Mouse (Mus musculus): ENCODE results near the gene Celf1.
A peak's percentile ranks its signal among the peaks of the same experiment; 100 is the strongest.
"Not testable (repeated sequence)": the region's sequence is repeated elsewhere in the genome, so short reads cannot be mapped to it uniquely, and the experiment has no call there.

Celf1 gene

DNA sequence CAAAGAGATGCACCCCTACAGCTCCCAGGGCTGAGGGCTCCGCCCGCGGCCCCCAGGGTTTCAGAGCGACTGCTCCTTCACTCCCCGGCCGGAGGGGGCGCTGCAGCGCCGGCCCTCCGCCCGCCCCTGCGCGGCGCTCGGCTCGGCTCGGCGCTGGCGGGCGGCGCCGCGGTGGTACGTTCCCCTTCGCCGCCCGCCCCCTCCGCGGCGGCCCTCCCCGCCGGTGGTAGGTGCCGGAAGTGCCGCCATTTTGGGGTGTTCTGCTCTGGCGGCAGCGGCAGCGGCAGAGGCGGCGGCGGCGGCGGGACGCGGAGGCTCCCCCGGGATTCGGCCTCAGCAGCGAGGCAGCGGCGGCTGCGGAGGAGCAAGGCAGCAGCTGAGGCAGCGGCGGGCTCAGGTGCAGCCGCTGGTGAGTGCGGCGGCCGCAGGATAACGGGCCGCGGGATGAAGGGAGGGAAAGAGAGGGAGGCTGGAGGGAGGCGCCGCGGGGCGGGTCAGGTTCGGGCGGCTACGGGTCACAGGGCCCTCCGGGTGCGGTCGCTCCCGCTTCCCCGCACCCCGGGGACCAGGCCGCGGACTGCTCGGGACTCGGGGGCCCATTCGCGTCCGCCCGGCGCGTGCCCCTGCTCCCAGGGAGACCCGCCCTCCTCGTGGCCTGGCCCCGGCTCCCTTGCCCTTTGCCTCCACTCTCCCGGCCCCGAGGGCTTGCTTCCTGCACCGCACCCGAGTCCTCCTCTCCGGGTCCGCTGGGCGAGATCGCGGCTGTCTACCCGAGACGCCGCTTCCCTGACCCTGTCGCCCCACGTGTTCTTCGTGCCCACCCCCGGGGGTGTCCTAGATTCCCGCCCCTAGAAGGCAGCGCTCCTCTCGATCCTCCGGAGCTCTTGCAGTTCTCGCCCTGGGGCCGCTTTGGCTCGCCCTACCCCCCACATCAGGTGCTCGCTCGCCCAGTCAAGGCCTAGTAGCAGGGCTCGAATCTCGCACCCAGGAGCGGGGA is at the start of gene Celf1:
Gene Celf1 (plus strand): TSS at position 150 of the 997 bp plus-strand sequence.
- DNase-seq (ENCODE audit: low spot score), result peak; percentile 85

DNA sequence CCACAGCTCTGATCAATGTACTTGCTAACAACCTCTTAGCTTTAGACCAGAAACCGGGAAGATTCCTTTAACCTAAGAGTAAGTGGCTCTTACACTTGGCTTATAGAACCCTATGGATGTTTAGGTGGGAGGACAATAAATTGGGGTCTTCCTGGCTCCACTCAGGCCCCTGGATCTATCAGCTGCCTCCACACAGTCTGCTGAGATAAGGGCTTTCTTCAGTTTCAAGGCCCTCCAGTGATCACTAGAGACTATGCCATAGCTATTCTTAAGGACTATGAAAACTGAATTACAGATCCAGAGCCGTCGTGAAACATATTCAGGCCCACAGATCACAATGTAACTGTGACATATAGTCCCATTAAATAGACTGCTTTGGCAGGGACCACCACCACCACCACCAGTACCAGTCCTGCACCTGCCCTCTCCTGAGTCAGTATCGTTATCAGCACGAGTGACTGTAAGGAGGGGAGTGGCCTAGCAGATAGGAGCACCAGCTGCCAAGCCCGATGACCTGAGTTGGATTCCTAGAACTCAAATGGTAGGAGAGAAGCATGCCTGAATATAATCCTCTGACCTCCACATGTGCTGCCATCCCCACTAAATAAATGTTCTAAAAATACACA is 46.4 kb upstream of the Celf1 start:
- DNase-seq (ENCODE audit: low spot score), result no peak

DNA sequence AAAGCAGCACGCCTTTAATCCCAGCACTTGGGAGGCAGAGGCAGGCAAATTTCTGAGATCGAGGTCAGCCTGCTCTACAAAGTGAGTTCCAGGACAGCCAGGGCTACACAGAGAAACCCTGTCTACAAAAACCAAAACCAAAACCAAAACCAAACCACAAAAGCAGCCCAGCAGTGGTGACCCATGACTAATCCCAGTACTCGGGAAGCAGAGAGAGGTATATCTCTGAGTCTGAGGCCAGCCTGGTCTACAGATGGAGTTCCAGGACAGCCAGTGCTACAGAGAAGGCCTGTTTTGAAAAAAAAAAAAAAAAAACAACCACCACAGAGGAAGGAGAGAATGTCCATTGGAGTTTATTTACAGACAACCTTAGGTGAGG is 45.9 kb upstream of the Celf1 start:
- not testable (repeated sequence) for DNase-seq (ENCODE audit: low spot score)

DNA sequence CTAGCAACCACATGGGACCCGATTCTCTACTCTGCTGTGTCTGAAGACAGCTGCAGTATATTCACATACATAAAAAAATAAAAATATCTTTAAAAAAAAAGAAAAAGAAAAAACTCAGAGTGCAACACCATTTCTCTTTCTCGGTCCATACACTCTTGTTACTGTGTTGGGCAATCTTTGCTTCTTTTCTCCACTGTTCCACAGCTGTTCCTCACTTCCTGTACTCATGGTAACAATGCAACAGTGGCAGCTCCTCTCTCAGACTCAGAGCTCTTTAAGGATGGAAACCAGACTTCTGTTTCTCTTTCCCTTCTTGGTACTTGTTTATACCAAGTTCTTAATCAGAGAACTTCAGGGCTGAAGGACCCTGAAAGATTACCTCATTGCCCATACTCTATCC is 36.8 kb upstream of the Celf1 start:
- no peak for DNase-seq (ENCODE audit: low spot score)

DNA sequence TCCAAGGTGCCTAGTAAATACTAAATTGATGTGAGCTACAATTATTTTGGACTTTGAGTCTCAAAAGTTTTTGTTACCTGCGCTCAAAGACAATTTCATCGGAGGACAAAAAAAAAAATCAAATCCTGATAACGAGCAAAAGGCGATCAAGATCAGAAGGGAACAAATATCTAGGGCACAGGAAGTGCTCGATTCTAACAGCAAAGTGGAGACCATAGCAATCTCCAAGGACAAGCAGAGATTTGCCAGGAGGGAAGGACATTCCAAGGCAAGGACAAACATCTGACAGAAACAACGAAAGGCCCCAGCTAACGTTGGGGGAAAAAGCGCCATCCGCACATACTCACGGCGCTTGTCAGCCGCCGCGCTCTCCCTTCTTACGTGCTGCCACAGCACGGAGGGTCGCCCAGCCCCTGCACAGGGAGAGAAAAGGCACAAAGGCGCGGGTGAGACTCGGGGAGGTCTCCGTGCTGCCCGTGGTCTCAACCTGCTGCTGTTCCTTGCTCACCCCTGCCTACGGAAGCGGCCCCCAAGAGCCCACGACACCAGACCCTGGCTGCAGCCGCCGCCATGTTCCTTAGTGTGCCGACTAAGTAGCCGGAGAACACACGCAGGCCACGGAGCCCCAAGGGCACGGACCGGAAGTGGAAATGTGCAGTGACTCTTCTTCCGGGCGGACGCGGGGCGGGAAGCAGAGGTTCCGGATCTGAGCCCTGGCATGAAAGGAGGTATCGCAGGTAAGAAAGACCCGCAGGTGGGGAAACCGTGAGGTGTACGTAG is 35.9 kb upstream of the Celf1 start, which contains the start of the genes Kbtbd4 and Ndufs3:
Gene Kbtbd4 (plus strand): TSS at position 665 of the 780 bp plus-strand sequence.
Gene Ndufs3 (minus strand): TSS at position 752 of the 780 bp plus-strand sequence.
- peak; percentile 86 for DNase-seq (ENCODE audit: low spot score)

DNA sequence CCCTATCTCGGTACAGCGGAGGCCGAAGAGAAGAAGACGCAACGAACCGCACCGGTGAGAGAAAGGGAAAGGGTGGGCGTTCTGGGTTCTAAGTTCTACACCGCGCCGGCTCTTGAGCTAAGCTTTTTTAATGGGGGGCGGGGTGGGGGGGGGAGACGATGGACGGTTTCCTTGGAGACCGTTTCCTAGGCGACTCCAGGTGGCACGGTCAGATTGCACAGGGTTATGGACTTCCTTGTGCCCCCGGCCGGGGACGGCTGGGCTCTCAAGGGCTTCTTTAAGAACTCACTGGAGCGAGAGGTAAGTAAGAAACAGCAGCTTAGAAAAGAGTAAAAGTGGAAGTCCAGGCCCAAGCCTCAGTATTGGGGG is 35.3 kb upstream of the Celf1 start:
- no peak for DNase-seq (ENCODE audit: low spot score)

DNA sequence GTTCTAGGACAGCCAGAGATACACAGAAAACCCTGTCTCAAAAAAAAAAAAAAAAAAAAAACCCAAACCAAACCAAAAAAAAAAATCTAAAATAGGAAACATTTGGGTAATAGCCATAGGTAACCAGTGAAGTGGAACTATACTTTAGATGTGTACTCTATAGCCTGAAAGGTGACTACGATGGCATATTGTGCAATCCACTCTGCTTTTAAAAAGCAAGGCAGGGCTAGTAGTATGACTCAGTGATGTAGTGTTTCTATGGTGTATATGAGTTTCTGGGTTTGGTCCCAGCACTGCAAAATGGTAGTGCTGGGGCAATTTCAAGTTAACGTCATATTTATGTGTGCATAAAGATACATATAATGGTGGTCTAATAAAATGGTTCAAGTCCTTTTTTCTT is 33.5 kb upstream of the Celf1 start:
- no peak for DNase-seq (ENCODE audit: low spot score)

DNA sequence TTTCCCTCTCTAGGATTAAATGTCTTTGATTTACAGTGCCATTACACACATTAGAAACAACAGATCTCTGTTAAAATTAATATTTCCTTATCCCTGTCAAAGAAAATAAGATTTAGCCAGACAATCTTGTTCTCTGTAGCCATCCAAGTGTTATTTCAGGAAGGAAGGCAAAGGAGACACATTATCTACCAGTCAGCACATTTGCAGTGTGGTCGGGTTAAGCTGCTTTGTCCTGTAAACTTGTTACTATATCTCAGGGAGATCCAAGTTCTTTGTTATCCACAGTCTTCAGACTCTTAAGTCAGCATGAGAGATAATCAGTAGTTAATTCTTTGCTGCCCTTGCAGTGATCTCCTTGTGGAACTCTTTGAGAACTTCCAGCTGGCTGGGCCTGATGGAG is 29.3 kb upstream of the Celf1 start:
- DNase-seq (ENCODE audit: low spot score), result no peak

DNA sequence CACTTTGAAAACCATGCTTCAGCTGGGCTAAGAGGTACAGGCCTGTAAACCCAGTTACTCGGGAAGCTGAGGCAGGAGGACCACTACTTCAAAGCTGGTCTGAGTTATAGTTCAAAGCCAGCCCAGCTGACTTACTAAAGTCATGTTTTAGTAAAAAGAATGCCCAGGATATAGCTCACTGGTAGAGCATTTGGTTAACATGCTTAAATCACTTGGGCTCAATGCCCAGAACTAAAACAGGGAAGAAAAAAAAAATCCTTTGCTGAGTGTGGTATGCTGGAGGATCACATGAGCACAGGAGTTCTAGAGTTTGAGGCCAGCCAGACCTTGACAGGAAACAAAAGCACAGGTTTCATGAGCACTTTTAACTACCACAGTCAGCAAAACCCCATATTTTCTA is 28.5 kb upstream of the Celf1 start:
- DNase-seq (ENCODE audit: low spot score), result no peak

DNA sequence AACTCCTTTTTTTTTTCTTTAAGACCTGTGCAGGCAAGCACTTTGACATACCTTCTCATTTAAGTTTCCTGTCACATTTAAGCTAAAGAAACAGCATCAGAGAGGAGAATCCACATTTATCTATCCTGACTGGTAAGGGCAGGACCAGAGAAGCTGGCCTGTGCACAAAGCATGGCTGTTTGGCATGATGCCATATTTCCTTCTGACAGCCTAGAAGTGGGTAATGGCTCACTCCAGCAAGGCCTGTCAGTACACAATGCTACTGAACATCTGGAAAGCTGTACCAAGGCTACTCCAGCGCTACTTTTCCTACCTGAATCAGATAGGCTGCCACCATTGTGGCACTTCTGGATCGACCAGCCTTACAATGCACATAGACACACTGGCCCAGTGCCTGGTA is 26.5 kb upstream of the Celf1 start:
- DNase-seq (ENCODE audit: low spot score), result no peak

DNA sequence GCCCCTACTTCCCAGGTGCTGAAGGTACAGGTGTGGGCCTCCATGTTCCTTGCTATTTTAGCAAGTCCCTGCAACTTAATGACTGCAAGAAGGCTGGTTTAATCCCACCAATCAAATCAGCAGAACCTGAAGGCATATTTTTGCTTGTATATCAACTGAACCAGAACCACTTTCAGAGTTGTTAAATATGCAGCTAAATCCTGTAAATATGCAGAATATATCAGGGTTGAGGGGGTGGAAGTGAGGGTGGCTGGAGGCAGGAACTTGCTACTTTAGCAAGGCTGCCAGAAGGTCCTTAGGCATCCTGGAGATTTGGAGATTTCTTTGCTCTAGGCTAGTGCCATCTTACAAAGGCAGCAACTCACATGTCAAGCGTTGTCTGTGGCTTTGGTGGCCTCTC is 24.7 kb upstream of the Celf1 start:
- no peak for DNase-seq (ENCODE audit: low spot score)

DNA sequence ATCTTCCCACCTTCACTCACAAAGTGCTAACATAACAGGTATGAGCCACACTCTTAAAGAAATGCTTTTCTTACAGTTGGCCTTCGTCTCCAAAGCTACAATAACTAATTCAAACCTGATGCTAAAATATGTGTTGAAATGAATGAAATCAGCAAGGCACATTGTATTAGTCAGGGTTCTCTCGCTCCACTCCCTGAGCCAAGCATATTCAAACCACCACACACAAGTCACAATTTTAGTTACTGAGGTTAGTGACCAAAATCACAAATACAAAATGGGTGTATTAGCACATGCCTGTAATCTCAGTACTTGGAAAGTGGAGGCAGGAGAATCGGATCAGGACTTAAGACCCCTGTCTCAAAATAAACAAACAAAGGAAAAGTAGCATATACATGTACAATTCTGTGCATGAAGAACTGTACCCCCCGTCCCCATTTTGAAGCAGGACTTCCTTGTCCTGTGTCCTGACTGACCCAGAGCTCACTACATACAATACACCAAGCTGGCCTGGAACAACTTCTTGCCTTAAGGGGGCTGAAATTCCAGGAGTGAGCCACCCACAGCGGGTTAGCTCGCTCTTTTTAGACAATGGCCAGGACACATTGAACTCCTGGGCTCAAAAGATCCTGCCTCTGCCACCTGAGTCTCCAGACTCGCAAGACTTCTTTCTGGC is 23.5 kb upstream of the Celf1 start:
- DNase-seq (ENCODE audit: low spot score), result no peak

DNA sequence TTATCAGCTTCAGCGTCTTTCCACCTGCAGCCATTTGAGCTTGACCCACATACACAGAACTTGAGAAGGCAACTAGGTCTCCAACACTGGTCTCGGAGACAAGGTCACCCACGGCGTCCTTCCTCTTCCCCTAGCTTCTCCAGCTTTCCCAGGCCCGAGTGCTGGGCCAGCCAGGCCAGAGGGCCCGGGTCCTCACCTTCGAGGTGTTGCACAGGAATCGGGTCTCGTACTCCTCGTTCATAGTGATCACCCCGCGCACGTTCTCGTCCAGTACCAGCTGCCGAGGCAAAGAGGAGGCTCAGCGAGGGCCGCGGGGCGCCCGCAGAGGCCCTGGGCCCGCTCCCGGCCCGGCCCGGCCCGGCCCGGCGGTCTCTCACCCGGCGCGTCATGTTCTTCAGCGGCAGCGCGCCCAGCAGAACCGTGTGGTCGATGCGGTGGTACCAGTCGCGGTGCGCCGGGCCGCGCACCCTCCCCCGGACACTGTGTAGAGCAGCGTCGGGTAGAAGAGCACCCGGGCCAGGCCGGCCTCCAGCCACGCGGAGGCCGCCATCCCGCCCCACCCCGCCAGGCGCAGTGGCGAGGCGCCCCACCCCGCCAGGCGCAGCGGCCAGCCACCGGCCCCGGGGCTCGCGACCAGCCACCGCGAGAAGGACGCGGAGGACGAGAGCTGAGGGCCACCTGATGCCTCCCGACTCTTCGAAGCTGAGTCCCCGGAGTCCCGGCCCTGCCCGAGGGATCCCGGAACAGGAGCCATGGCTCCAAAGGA is 22.8 kb upstream of the Celf1 start:
- peak; percentile 77 for DNase-seq (ENCODE audit: low spot score)

DNA sequence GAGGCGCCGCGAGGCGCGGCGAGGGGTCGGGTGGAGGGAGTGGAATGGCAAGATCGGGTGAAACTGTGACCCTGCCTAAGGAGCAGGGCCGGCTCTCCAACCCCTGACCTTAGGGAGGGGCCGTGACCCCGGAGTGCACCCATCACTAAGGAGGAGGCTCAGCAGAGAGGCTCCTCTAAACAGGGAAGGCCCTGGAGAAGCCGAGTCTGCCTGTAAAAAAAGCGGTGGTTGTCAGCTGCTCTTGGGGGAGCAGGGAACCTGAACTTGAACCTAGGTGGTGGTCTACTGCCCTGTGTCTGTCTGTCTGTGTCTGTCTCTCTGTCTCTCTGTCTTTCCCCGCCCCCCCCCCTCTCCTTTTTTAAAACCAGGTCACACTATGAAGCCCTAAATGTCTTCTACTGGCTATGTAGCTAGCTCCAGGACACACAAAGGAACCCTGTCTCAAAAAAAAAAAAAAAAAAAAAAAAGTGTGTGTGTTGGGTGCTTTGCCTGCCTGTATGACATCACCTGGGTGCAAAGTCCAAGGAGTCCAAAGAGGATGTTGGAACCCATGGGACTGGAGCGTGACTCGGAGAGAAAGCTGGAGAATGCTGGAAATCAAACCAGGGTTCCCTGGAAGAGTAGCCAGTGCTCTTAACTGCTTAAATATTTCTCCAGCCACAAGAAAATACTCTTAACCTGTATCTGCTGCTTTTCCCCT is 22.0 kb upstream of the Celf1 start:
- DNase-seq (ENCODE audit: low spot score), result no peak

DNA sequence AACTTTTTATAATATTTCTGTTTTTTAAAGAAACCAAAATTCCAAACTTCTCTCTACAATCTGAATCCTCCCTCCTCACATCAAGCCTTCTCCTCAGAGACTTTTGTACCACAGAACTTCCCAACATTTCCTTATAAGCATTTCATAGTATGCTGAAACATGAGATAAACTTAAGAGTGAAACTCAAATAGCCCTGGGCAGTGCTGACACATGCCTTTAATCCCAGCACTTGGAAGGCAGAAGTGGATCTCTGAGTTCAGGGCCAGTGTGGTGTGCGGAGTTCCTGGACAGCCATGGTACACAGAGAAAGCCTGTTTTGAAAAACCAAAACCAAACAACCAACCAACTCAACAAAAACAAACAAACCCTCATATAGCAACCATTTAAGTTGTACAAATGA is 19.0 kb upstream of the Celf1 start:
- DNase-seq (ENCODE audit: low spot score), result no peak

DNA sequence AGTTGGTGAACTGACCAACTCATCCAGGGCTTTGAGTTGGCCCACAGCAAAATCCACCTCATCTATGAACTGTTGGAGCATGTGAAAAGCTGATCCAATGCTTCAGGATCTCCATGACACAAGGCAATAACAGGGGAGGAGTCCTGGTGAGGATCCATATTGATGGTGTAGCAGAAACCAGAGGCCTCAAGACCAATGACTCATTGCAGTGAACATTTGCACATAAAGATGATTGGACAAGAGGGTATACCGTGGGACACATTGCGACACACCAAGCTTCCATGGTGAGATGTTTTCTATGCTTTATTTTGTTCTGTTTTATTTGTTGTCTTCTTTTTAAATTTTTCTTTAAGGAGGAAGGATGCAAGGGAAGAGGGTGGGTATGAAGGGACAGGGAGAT is 17.5 kb upstream of the Celf1 start:
- DNase-seq (ENCODE audit: low spot score), result no peak

DNA sequence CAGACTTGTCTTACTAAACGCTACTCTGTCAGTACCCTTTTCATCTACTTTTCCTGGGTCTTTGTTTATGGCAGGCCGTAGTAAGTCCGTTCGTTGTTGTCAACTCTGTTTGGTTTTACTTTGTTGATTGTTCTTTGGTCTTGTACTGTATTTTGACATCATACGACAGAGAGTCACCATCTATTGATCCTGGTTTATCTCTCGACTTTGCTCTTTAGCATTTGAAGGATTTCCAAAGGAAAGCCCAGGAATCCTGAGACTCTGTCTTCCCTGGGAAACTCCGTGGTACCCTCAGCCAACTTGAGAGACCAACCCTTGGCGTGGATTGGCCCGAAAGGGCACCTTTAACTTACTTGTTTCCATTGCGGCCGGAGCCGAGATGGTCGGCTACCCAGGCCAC is 11.6 kb upstream of the Celf1 start:
- no peak for DNase-seq (ENCODE audit: low spot score)

DNA sequence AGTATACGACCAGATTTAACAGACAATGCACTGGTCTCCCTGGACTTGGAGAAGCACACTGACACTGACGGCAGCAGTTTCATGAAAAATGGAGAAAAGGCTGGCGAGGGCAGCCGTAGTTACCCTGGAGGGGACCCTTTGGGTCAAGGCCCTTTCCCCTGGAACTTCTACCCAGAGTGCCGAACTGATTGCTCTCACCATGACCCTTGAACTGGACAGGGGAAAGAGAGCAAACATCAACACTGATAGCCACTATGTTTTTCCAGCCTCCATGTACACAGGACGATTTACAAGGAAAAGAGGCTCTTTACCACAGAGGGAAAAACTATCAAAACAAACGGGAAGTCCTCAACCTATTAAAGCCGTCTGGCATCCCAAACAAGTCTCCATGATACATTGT is 8.4 kb upstream of the Celf1 start:
- no peak for DNase-seq (ENCODE audit: low spot score)

DNA sequence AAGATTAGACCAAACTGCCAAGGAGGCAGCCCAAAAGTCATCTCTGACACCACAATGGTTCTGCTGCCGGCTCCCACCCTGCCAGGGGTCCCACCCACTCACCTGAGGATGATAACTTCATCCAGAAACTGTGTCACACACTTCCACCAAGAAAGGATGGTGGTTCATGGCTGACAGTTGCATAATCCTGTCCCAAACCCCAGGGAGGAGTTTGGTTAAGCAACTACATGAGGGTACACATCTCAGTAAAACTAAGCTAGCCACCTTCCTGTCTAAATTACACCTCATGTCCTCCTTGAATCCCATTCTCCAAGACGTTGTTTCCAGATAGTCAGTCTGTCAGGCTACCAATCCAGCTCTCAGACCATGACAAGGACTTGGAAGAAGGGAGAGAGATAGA is 7.9 kb upstream of the Celf1 start:
- DNase-seq (ENCODE audit: low spot score), result no peak

DNA sequence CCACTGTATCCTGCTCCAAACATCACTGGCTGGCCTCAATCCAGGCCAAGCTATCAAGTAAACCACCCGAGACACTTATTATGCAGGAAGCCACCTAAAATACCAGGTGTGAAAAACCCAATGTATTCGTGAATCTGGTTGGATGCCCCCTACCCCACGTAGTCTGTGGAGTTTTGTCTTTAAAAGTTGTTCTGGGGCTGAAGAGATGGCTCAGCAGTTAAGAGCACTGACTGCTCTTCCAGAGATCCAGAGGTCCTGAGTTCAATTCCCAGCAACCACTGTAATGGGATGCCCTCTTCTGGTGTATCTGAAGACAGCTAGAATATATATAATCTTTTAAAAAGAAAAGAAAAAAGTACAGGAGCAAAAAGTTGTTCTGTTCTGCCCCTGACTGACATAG is 1.8 kb upstream of the Celf1 start:
- DNase-seq (ENCODE audit: low spot score), result no peak

DNA sequence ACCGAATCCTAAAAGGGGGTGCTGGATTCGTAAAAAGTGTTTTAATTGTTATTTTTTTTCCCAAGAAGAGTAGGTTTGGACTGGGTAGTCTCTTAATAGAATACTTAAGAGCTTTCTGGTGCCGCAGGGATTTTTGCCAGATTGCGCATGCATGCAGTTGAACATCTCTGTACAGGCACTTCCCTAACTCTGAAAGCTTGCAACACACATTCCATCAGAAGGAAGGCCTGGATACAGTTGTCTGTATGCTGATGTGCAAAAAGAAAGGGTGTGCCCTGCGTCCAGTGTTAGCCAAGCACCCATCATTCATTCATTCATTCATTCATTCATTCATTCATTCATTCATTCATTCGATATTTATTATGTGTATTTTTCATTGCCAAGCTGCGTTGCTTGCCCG is 432 bp upstream of the Celf1 start:
- DNase-seq (ENCODE audit: low spot score), result no peak
